ENCODE assay signal across 8 mouse cellular contexts in the genomic region with DNA sequence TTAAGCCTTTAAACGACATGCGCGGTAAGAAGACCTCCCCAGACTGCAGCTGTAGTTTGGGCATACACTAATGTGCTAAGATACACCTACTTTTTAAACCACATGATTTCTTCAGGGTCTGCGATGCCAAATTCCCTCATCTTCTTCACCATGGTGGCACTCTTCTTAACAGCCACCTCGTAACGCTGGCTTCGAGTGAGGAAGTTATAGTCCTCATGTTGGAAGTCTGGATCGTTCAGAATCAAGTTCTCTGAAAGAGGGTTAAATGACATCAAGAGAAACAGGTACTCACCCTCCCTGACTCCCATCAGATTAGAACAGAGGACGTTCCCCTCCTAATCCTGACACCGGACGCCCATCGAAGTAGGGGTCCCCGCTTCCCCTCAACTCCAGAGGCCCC. TPM values are rescaled to one million over a fixed set of nuclear protein-coding genes. Genes with fewer than 3 reads are reported as not detected.
DNase-seq lines count a peak whose midpoint lies in the region; ATAC-seq and TF ChIP-seq lines count a peak whose summit lies in the region.

No protein-coding gene starts in this region.

- peaks cover 11% of the 10 kb centered on the region for H3K4me1 ChIP-seq in thymus, adult 2 months (replicated peaks; ENCODE audit: control insufficient read depth, insufficient read depth, low read length)
- H3K4me1 ChIP-seq in liver, embryonic 11.5 days (replicated peaks; ENCODE audit: control insufficient read depth, insufficient read depth, low read length) = peaks cover 17% of the 10 kb centered on the region

- peak overlapping the region; percentile 77 for H3K9ac ChIP-seq in liver, embryonic 11.5 days (ENCODE audit: low read depth, low read length)

- H3K4me2 ChIP-seq in liver, embryonic 11.5 days = peak overlapping the region; percentile 91

- H3K4me3 ChIP-seq in thymus, adult 2 months (ENCODE audit: control insufficient read depth, insufficient read depth, low read length) = peak overlapping the region; percentile 81
- H3K4me3 ChIP-seq in liver, embryonic 11.5 days (ENCODE audit: low read depth, low read length) = peak overlapping the region; percentile 83

- no peaks in the 10 kb centered on the region for H3K27me3 ChIP-seq in thymus, adult 2 months (ENCODE audit: control insufficient read depth, insufficient read depth, low read length)
- H3K27me3 ChIP-seq in liver, embryonic 11.5 days (replicated peaks; ENCODE audit: control insufficient read depth, insufficient read depth, low read length) = no peaks in the 10 kb centered on the region

- TF ChIP-seq CTCF in thymus, adult 2 months (IDR thresholded peaks at IDR 0.05; ENCODE audit: borderline replicate concordance, control insufficient read depth, extremely low read depth, insufficient read depth, low read length, poor library complexity) = no peak

- ATAC-seq in liver, embryonic 11.5 days (replicated peaks; ENCODE audit: low FRiP score) = peak; percentile 16; the same call in 1 of the 2 replicates

- DNase-seq in cerebellum, adult 9-10 months = peak; percentile 27
- DNase-seq in cerebellum, adult 18-20 months = no peak
- no peak for DNase-seq in thymus, adult 2 months
- DNase-seq in thymus, adult 18-20 months = no peak
- DNase-seq in liver, embryonic 11.5 days (ENCODE audit: low spot score) = no peak
- no peak for DNase-seq in Muller cell, postnatal 12 days (ENCODE audit: inconsistent ontology term)
- no peak for DNase-seq in adrenal gland, adult 8-10 months
- DNase-seq in left cerebral cortex, adult 11 months (ENCODE audit: low spot score) = no peak

- 0 out of 2 replicates have a peak overlapping the region, but pooled peaks have one; percentile 7 for H3K27ac ChIP-seq in thymus, adult 2 months (ENCODE audit: control insufficient read depth, insufficient read depth, low read length)
- peak overlapping the region; percentile 91 for H3K27ac ChIP-seq in liver, embryonic 11.5 days (ENCODE audit: low read depth, low read length)

- no peaks in the 10 kb centered on the region for H3K9me3 ChIP-seq in liver, embryonic 11.5 days (ENCODE audit: control insufficient read depth, low read length)

- no peaks in the 10 kb centered on the region for H3K36me3 ChIP-seq in thymus, adult 2 months (ENCODE audit: control insufficient read depth, insufficient read depth, low read length)
- peaks cover 3% of the 10 kb centered on the region; the same call in 1 of the 2 replicates for H3K36me3 ChIP-seq in liver, embryonic 11.5 days (ENCODE audit: control insufficient read depth, insufficient read depth, low read length)

- TF ChIP-seq POLR2A in thymus, adult 2 months (IDR thresholded peaks at IDR 0.05; ENCODE audit: control insufficient read depth, extremely low read depth, insufficient read depth, low read length, poor library complexity) = no peak

- 14% methylated on average over 13 of the region's 13 CpGs for WGBS in thymus, adult 2 months
- WGBS in liver, embryonic 11.5 days = 21% methylated on average over 13 of the region's 13 CpGs

RNA-seq across cellular contexts. Expression of a gene that starts 0.5 kb away (rescaled TPM):
- 56.5 and 57.0 TPM in 2 replicates for polyA plus RNA-seq in thymus, adult 2 months (2012; rRNA removed)
- 62.3 and 63.8 TPM in 2 replicates for polyA plus RNA-seq in liver, embryonic 11.5 days (2014; fragmentation: Nextera tagmentation; extraction: Ambion mirVana)
- 10 to 100 TPM; 20.4 to 26.3 (median 23.6) TPM for total RNA-seq in adrenal gland, adult 8-10 months (2022)

RNA-seq across cellular contexts. Expression of a gene that starts 0.7 kb away (rescaled TPM):
- 39.2 and 44.2 TPM in 2 replicates for polyA plus RNA-seq in thymus, adult 2 months (2012; rRNA removed)
- polyA plus RNA-seq in liver, embryonic 11.5 days (2014; fragmentation: Nextera tagmentation; extraction: Ambion mirVana) = 22.7 and 23.6 TPM in 2 replicates
- total RNA-seq in adrenal gland, adult 8-10 months (2022) = 100 to 1,000 TPM; 158 to 197 (median 185) TPM

RNA-seq across cellular contexts. Expression of a gene that starts 30.2 kb away (rescaled TPM):
- polyA plus RNA-seq in thymus, adult 2 months (2012; rRNA removed) = 30.0 and 30.3 TPM in 2 replicates
- 20.1 and 23.3 TPM in 2 replicates for polyA plus RNA-seq in liver, embryonic 11.5 days (2014; fragmentation: Nextera tagmentation; extraction: Ambion mirVana)
- 10 to 100 TPM; 47.7 to 69.4 (median 52.4) TPM for total RNA-seq in adrenal gland, adult 8-10 months (2022)

RNA-seq across cellular contexts. Expression of a gene that starts 39.7 kb away (rescaled TPM):
- 3.2 and 3.7 TPM in 2 replicates for polyA plus RNA-seq in thymus, adult 2 months (2012; rRNA removed)
- polyA plus RNA-seq in liver, embryonic 11.5 days (2014; fragmentation: Nextera tagmentation; extraction: Ambion mirVana) = 0.56 TPM in 2 replicates
- 1 to 10 TPM; 1.0 to 2.4 (median 2.1) TPM for total RNA-seq in adrenal gland, adult 8-10 months (2022)

RNA-seq across cellular contexts. Expression of a gene that starts 59.5 kb away (rescaled TPM):
- polyA plus RNA-seq in thymus, adult 2 months (2012; rRNA removed) = 49.0 and 54.7 TPM in 2 replicates
- 121 and 126 TPM in 2 replicates for polyA plus RNA-seq in liver, embryonic 11.5 days (2014; fragmentation: Nextera tagmentation; extraction: Ambion mirVana)
- 100 to 1,000 TPM in 3 of 4 experiments, 10 to 100 TPM in 1; 97.5 to 112 (median 107) TPM for total RNA-seq in adrenal gland, adult 8-10 months (2022)
